Mouse (Mus musculus): ENCODE results near the gene Krtap24-1. TPM values are rescaled to one million over a fixed set of nuclear protein-coding genes. Genes with fewer than 3 reads are reported as not detected.
A peak's percentile ranks its signal among the peaks of the same experiment; 100 is the strongest.

Krtap24-1 gene
- not detected in 2 replicates for total RNA-seq (2014; rRNA removed)
- polyA plus RNA-seq (2015; fragmentation: Nextera tagmentation; extraction: Ambion mirVana), result not detected in 2 replicates

DNA sequence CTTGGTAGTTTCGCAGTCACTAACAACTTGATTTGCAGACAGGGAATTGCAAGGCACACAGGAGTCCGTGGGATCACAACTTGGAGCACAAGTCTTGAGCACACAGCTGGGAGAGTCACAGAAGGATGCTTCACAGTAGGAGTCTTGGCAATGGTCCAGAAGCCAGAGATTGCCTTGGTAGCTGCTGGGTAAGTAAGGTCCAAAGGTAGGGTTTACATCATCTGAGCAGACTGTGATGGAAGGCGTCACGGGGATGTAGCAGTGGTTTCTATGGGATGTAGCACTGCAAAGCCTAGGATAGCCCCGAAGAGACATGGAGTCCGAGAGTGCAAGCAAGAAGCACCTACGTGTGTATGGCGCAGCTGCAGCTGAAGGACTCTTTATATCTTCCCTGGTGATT is at the start of gene Krtap24-1:
Krtap24-1 (minus strand) TSS at position 358 of the 400 bp plus-strand sequence.
- Histone ChIP-seq H3K36me3 (ENCODE audit: insufficient read depth) (no peaks in the 10 kb centered on the region), H3K4me1 (ENCODE audit: insufficient read depth) (no peaks in the 10 kb centered on the region), H3K4me2 (ENCODE audit: low read depth) (no peak within 1 kb of the TSS), H3K4me3 (ENCODE audit: low read depth, low read length) (no peak within 1 kb of the TSS), H3K27me3 (ENCODE audit: insufficient read depth, low read length) (no peaks in the 10 kb centered on the region), H3K27ac (ENCODE audit: low read depth, low read length) (no peak within 1 kb of the TSS), H3K9me3 (ENCODE audit: low read length) (no peaks in the 10 kb centered on the region), H3K9ac (no peak within 1 kb of the TSS)
- TF ChIP-seq CTCF (IDR thresholded peaks at IDR 0.05; ENCODE audit: low read depth), result no peak
- ATAC-seq, result no peak
- WGBS, result 94% methylated on average over 8 of the region's 8 CpGs
- DNase-seq, result no peak

DNA sequence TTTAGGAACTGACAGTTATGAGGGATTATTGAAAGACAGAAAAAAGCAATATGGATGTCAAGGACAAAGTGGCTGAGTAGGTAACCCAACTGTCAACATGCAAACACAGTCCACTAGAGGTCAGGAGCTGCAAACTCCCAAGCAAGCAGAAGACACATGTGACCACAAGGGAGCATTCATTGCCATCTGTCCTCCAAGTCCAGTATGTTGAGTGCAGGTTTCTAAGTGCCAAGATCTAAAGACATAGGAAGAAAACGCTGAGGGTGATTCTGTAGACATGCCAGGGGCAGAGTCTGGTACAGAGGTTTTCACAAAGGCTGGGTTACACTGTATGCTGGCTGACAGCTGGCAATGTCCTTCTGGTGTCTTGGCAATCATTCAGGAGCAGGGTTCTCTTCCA is 45.3 kb upstream of the Krtap24-1 start:
- no peak overlapping the region for H3K4me3 ChIP-seq (ENCODE audit: low read depth, low read length)
- H3K27ac ChIP-seq (ENCODE audit: low read depth, low read length), result no peak overlapping the region
- H3K27me3 ChIP-seq (ENCODE audit: insufficient read depth, low read length), result no peaks in the 10 kb centered on the region
- WGBS, result 28% methylated on average over 1 of the region's 1 CpGs
- no peak overlapping the region for H3K9ac ChIP-seq
- no peaks in the 10 kb centered on the region for H3K9me3 ChIP-seq (ENCODE audit: low read length)
- no peak for DNase-seq
- H3K4me2 ChIP-seq (ENCODE audit: low read depth), result no peak overlapping the region
- no peaks in the 10 kb centered on the region for H3K4me1 ChIP-seq (ENCODE audit: insufficient read depth)
- H3K36me3 ChIP-seq (ENCODE audit: insufficient read depth), result no peaks in the 10 kb centered on the region
- ATAC-seq, result peak; percentile 47; the same call in 1 of the 2 replicates
- peak; percentile 47 for TF ChIP-seq CTCF (IDR thresholded peaks at IDR 0.05; ENCODE audit: low read depth)

DNA sequence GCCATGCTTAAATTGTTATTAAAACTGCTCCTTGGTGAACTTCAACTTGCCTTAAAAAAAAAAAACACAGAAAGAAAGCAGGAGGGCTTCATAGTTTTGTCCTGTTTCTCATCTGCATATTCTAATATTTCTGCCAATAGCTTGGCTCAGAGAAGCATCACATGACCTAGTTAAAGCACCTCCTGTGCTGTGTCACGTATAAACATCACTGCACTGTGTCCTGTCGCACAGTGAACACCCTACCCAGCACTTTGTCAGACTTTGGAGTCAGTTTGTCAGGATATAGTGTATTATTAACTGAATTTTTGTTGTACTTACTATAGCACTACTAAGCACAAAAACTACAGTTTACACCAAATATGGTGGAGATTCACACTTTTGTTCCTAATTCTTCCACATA is 39.9 kb upstream of the Krtap24-1 start:
- Histone ChIP-seq H3K4me2 (ENCODE audit: low read depth) (no peak overlapping the region), H3K27me3 (ENCODE audit: insufficient read depth, low read length) (no peaks in the 10 kb centered on the region), H3K27ac (ENCODE audit: low read depth, low read length) (no peak overlapping the region), H3K36me3 (ENCODE audit: insufficient read depth) (no peaks in the 10 kb centered on the region), H3K4me3 (ENCODE audit: low read depth, low read length) (no peak overlapping the region), H3K9me3 (ENCODE audit: low read length) (no peaks in the 10 kb centered on the region), H3K9ac (no peak overlapping the region), H3K4me1 (ENCODE audit: insufficient read depth) (no peaks in the 10 kb centered on the region)
- no peak for ATAC-seq
- TF ChIP-seq CTCF (IDR thresholded peaks at IDR 0.05; ENCODE audit: low read depth), result no peak
- 71% methylated on average over 2 of the region's 2 CpGs for WGBS
- no peak for DNase-seq

DNA sequence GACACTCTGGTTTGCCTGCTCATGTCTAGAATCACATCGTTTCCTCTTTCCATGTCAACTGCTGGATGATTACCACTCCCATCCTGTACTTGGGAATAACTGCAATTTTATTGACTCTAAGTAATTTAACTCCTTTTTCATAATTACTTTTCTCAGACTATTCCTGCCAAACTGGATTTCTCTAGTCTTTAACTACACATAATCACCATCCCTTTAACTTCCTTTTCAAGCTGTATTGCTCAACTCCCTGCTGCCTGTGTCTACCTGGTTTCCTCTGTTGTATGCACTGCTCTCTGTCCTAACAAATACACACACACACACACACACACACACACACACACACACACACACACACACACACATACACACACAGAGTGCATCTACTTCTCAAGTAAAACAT is 39.0 kb upstream of the Krtap24-1 start:
- no peaks in the 10 kb centered on the region for H3K4me1 ChIP-seq (ENCODE audit: insufficient read depth)

DNA sequence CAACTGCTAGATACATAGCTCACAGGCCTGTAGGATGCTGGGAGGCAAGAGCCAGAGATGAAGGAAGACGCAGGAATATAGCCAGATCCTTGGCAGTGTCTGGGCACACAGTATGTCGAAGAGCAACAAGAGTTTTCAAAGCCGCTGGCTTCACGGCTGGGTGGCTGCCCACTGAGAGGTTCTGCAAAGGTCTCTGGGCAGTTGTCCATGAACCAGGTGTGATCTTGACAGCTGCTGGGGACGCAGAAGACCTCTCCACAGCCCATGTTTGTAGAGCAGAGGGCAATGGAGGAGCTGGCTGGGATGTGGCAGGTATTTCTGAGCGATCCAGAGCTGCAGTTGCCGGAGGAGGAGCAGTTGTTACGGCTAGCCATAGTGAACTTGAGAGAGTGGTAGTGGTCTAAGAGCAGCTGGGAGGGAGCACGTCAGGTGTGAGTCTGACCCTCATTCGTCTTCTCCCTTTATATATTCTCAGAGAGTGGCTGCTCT is 35.3 kb upstream of the Krtap24-1 start, which contains the start of gene Krtap26-1:
Krtap26-1 (minus strand) TSS at position 439 of the 489 bp plus-strand sequence.
- H3K4me1 ChIP-seq (ENCODE audit: insufficient read depth), result no peaks in the 10 kb centered on the region
- no peaks in the 10 kb centered on the region for H3K9me3 ChIP-seq (ENCODE audit: low read length)
- 89% methylated on average over 10 of the region's 10 CpGs for WGBS
- no peak within 1 kb of the TSS for H3K27ac ChIP-seq (ENCODE audit: low read depth, low read length)
- TF ChIP-seq CTCF (IDR thresholded peaks at IDR 0.05; ENCODE audit: low read depth), result no peak
- H3K27me3 ChIP-seq (ENCODE audit: insufficient read depth, low read length), result no peaks in the 10 kb centered on the region
- no peak within 1 kb of the TSS for H3K9ac ChIP-seq
- no peak within 1 kb of the TSS for H3K4me3 ChIP-seq (ENCODE audit: low read depth, low read length)
- H3K4me2 ChIP-seq (ENCODE audit: low read depth), result no peak within 1 kb of the TSS
- ATAC-seq (no peak), DNase-seq (no peak)
- H3K36me3 ChIP-seq (ENCODE audit: insufficient read depth), result no peaks in the 10 kb centered on the region

More for the DNA sequence above, 39.0 kb upstream of the Krtap24-1 start:
- no peaks in the 10 kb centered on the region for H3K9me3 ChIP-seq (ENCODE audit: low read length)
- H3K4me3 ChIP-seq (ENCODE audit: low read depth, low read length), result no peak overlapping the region
- no peak overlapping the region for H3K4me2 ChIP-seq (ENCODE audit: low read depth)
- H3K27me3 ChIP-seq (ENCODE audit: insufficient read depth, low read length), result no peaks in the 10 kb centered on the region
- no peak overlapping the region for H3K27ac ChIP-seq (ENCODE audit: low read depth, low read length)
- no peaks in the 10 kb centered on the region for H3K36me3 ChIP-seq (ENCODE audit: insufficient read depth)
- WGBS, result 84% methylated on average over 1 of the region's 1 CpGs
- H3K9ac ChIP-seq, result no peak overlapping the region
- no peak for TF ChIP-seq CTCF (IDR thresholded peaks at IDR 0.05; ENCODE audit: low read depth)
- ATAC-seq (no peak), DNase-seq (no peak)

DNA sequence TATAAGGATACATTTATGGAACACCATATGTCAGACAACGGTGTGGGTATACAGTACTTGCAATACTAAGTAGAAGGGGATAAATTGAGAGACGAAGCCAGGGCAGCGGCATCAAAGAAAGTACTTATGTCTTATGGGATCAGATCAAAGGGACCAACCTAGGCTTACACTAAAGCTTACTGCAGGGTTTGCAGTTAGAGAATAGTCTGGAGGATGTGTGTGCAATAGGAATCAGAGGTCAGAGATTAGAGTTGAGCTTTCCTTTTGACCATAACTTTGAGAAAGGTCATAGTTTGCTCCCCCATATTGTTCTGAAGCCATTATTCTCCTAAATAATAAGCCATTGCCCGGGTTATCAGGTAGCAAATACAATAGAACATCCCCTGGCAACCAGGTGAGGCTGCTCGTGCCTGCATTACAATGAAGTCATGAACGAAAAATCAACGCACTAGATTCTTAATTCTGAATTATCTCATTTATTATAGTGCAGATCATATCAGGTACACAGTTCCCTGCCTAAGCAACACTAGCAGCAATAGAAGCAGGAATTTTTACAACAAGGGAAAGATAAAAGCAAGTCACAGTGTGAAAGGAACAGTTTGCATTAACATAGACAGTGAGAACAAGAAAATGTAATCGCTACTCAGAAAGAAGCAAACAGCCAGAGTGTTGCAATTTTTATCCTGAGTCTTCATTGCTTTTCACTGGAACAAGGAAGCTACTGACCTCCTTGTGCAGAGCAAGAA is 34.5 kb upstream of the Krtap24-1 start:
- Histone ChIP-seq H3K27me3 (ENCODE audit: insufficient read depth, low read length) (no peaks in the 10 kb centered on the region), H3K36me3 (ENCODE audit: insufficient read depth) (no peaks in the 10 kb centered on the region), H3K4me3 (ENCODE audit: low read depth, low read length) (no peak overlapping the region), H3K27ac (ENCODE audit: low read depth, low read length) (no peak overlapping the region), H3K4me2 (ENCODE audit: low read depth) (no peak overlapping the region), H3K4me1 (ENCODE audit: insufficient read depth) (no peaks in the 10 kb centered on the region), H3K9me3 (ENCODE audit: low read length) (no peaks in the 10 kb centered on the region), H3K9ac (no peak overlapping the region)
- TF ChIP-seq CTCF (IDR thresholded peaks at IDR 0.05; ENCODE audit: low read depth), result no peak
- 72% methylated on average over 8 of the region's 8 CpGs for WGBS
- no peak for ATAC-seq
- no peak for DNase-seq

DNA sequence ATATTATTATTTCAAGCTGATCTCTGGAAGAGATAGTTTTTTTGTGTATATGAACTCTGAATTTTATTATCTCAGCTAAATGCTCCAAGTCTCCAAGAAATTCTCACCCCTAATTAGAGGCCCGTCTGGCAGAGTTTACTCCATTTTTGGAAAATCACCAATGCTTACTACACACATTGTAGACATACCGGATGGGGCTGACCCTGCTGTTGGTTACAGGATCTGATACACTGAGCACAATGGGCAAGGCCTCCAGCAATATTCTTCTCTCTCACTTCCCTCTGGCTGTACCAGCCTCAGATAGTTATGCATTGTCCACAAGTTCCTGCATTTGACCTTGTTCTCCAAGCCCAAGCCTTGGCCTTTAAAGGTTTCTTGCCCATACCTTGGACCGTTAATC is 28.0 kb upstream of the Krtap24-1 start:
- ATAC-seq, result no peak
- no peak for DNase-seq

More for the DNA sequence above, 28.0 kb upstream of the Krtap24-1 start:
- H3K27me3 ChIP-seq (ENCODE audit: insufficient read depth, low read length), result no peaks in the 10 kb centered on the region
- no peak for TF ChIP-seq CTCF (IDR thresholded peaks at IDR 0.05; ENCODE audit: low read depth)
- H3K36me3 ChIP-seq (ENCODE audit: insufficient read depth), result no peaks in the 10 kb centered on the region
- H3K4me1 ChIP-seq (ENCODE audit: insufficient read depth), result no peaks in the 10 kb centered on the region
- H3K9me3 ChIP-seq (ENCODE audit: low read length), result no peaks in the 10 kb centered on the region
- WGBS, result 51% methylated on average over 3 of the region's 3 CpGs
- no peak overlapping the region for H3K9ac ChIP-seq
- H3K27ac ChIP-seq (ENCODE audit: low read depth, low read length), result no peak overlapping the region
- no peak overlapping the region for H3K4me2 ChIP-seq (ENCODE audit: low read depth)
- no peak overlapping the region for H3K4me3 ChIP-seq (ENCODE audit: low read depth, low read length)
